16 mouse cellular contexts compared by ENCODE assay signal in the genomic region with DNA sequence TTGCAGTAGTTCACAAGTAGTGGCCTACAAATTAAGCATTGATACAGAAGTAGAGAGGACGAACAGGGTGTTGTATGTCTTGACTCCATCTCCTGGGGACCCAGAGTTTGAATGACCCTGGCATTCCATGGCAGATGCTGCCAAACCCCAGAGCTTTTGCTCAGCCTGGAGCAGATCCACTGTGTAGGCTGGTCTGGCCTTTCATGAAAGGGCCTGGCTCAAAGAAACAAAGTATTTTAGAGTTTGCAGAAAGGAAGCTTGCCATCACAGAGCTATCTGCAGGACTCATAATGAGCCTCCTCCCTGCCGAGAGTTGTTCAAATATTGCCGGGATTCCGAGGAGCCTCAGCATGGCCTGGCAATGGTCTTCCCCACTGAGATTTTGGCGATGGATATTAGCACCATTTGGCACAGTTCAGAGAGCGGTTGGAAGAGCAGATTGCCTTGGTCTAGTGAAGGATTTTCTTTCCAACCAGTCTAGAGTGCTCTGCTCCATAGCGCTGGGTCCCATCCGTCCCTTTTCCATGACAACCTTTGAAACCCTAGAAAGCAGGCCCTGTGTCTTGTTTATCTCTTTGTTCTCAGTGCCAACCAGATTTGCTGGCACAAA.
DNase-seq lines count a peak whose midpoint lies in the region; ATAC-seq and TF ChIP-seq lines count a peak whose summit lies in the region.
"Had no signal": no experiment of that assay in that cellular context is flagged by ENCODE, and none has a peak within 500 bp of the region (broad histone marks: within the 10 kb centered on the region; RNA-seq: fewer than 3 reads in every experiment).

No protein-coding gene starts in this region.

- no peak overlapping the region for H3K4me2 ChIP-seq in heart, embryonic 14.5 days (ENCODE audit: low read length)
- H3K4me2 ChIP-seq in heart, embryonic 11.5 days = no peak overlapping the region
- H3K4me2 ChIP-seq in neural tube, embryonic 14.5 days (ENCODE audit: low read depth, low read length) = no peak overlapping the region
- H3K4me2 ChIP-seq in midbrain, postnatal 0 days (ENCODE audit: low read depth, low read length, poor library complexity, severe bottlenecking) = no peak overlapping the region
- H3K4me2 ChIP-seq: liver, embryonic 13.5 days had no signal

- no peak overlapping the region for H3K4me3 ChIP-seq in heart, embryonic 14.5 days (ENCODE audit: control insufficient read depth in 1 of 2, insufficient read depth in 1 of 2, low read depth in 1 of 2, low read length in 2 of 2)
- no peak overlapping the region for H3K4me3 ChIP-seq in heart, embryonic 11.5 days (ENCODE audit: low read depth, low read length)
- H3K4me3 ChIP-seq in neural tube, embryonic 14.5 days (ENCODE audit: low read depth, low read length) = no peak overlapping the region
- no peak overlapping the region for H3K4me3 ChIP-seq in midbrain, postnatal 0 days (ENCODE audit: low read depth, low read length)
- H3K4me3 ChIP-seq: liver, embryonic 13.5 days had no signal

- H3K4me1 ChIP-seq in heart, embryonic 14.5 days (ENCODE audit: control insufficient read depth in 2 of 2, insufficient read depth in 2 of 2, low read length in 2 of 2) = peaks cover 0 to 5% of the 10 kb centered on the region in 2 experiments; a peak in 2 of 4 replicates
- no peaks in the 10 kb centered on the region for H3K4me1 ChIP-seq in heart, embryonic 11.5 days (ENCODE audit: control insufficient read depth, insufficient read depth, low read length)
- H3K4me1 ChIP-seq in neural tube, embryonic 14.5 days (ENCODE audit: control insufficient read depth, insufficient read depth, low read length) = no peaks in the 10 kb centered on the region
- no peaks in the 10 kb centered on the region; the same call in 1 of the 2 replicates for H3K4me1 ChIP-seq in midbrain, postnatal 0 days (ENCODE audit: insufficient read depth, low read length)
- H3K4me1 ChIP-seq: liver, embryonic 13.5 days had no signal

- ATAC-seq in heart, embryonic 14.5 days (ENCODE audit: insufficient number of reproducible peaks, insufficient read depth, low FRiP score, low read depth) = 0 out of 2 replicates have a peak, but pooled peaks have one; percentile 26
- no peak for ATAC-seq in heart, embryonic 11.5 days (replicated peaks; ENCODE audit: insufficient number of reproducible peaks, low FRiP score, low TSS enrichment)
- ATAC-seq in neural tube, embryonic 14.5 days (ENCODE audit: low read depth) = peak; percentile 53; the same call in 1 of the 2 replicates
- ATAC-seq in midbrain, postnatal 0 days (ENCODE audit: low FRiP score) = peak; percentile 77; the same call in 1 of the 2 replicates
- ATAC-seq: intestine, postnatal 0 days had no signal

- H3K9me3 ChIP-seq in heart, embryonic 14.5 days (ENCODE audit: control insufficient read depth, low read length) = no peaks in the 10 kb centered on the region
- no peaks in the 10 kb centered on the region for H3K9me3 ChIP-seq in heart, embryonic 11.5 days (replicated peaks; ENCODE audit: control insufficient read depth, low read length)
- H3K9me3 ChIP-seq in neural tube, embryonic 14.5 days (ENCODE audit: control insufficient read depth, low read length) = no peaks in the 10 kb centered on the region
- no peaks in the 10 kb centered on the region for H3K9me3 ChIP-seq in midbrain, postnatal 0 days (ENCODE audit: low read length)
- H3K9me3 ChIP-seq: liver, embryonic 13.5 days had no signal

- no peaks in the 10 kb centered on the region for H3K36me3 ChIP-seq in heart, embryonic 14.5 days (ENCODE audit: control insufficient read depth, insufficient read depth, low read length)
- H3K36me3 ChIP-seq in heart, embryonic 11.5 days (ENCODE audit: control insufficient read depth, insufficient read depth, low read length) = no peaks in the 10 kb centered on the region
- no peaks in the 10 kb centered on the region for H3K36me3 ChIP-seq in neural tube, embryonic 14.5 days (ENCODE audit: control insufficient read depth, insufficient read depth, low read length)
- H3K36me3 ChIP-seq in midbrain, postnatal 0 days (ENCODE audit: insufficient read depth, low read length) = no peaks in the 10 kb centered on the region
- H3K36me3 ChIP-seq: G1E; liver, embryonic 13.5 days had no signal

- no peak for DNase-seq in neural tube, embryonic 10.5 days (ENCODE audit: extremely low spot score, low spot score)
- DNase-seq in cerebellum, adult 9-11 months = peak; percentile 81
- DNase-seq in midbrain, postnatal 0 days (ENCODE audit: low spot score) = peak; percentile 86
- DNase-seq in adrenal gland, postnatal 10 days = no peak
- DNase-seq in kidney, adult 8-10 months = no peak
- DNase-seq: gastrocnemius, postnatal 14 days; kidney, postnatal 4 days; liver, embryonic 13.5 days; lung, postnatal 10 days; right cerebral cortex, postnatal 4 days; thymus, postnatal 25 days had no signal

- WGBS in heart, embryonic 14.5 days = 60% methylated on average over 8 of the region's 8 CpGs
- WGBS in heart, embryonic 11.5 days (ENCODE audit: insufficient replicate concordance) = 61% methylated on average over 8 of the region's 8 CpGs
- WGBS in neural tube, embryonic 14.5 days = 63% methylated on average over 8 of the region's 8 CpGs
- WGBS in midbrain, postnatal 0 days = 51% methylated on average over 8 of the region's 8 CpGs

- no peak for TF ChIP-seq CTCF in midbrain, postnatal 0 days (IDR thresholded peaks at IDR 0.05)

- no peaks in the 10 kb centered on the region for H3K27me3 ChIP-seq in heart, embryonic 14.5 days (ENCODE audit: control insufficient read depth, insufficient read depth, low read length)
- H3K27me3 ChIP-seq in heart, embryonic 11.5 days (ENCODE audit: control insufficient read depth, insufficient read depth, low read length) = peaks cover 3% of the 10 kb centered on the region; the same call in 1 of the 2 replicates
- no peaks in the 10 kb centered on the region for H3K27me3 ChIP-seq in neural tube, embryonic 14.5 days (ENCODE audit: control insufficient read depth, insufficient read depth, low read length)
- H3K27me3 ChIP-seq in midbrain, postnatal 0 days (ENCODE audit: insufficient read depth, low read length) = no peaks in the 10 kb centered on the region
- H3K27me3 ChIP-seq: liver, embryonic 13.5 days had no signal

- H3K9ac ChIP-seq in heart, embryonic 14.5 days (ENCODE audit: low read length) = no peak overlapping the region
- H3K9ac ChIP-seq in heart, embryonic 11.5 days (ENCODE audit: low read depth, low read length) = no peak overlapping the region
- no peak overlapping the region for H3K9ac ChIP-seq in neural tube, embryonic 14.5 days (replicated peaks; ENCODE audit: low read depth, low read length)
- no peak overlapping the region for H3K9ac ChIP-seq in midbrain, postnatal 0 days (replicated peaks; ENCODE audit: low read length, poor library complexity, severe bottlenecking)
- H3K9ac ChIP-seq: liver, embryonic 13.5 days had no signal

- no peak overlapping the region; a peak in 1 of 4 replicates for H3K27ac ChIP-seq in heart, embryonic 14.5 days (replicated peaks in 1 of 2; ENCODE audit: control insufficient read depth in 1 of 2, insufficient read depth in 1 of 2, low read depth in 2 of 2, low read length in 2 of 2)
- H3K27ac ChIP-seq in heart, embryonic 11.5 days (ENCODE audit: low read depth, low read length) = no peak overlapping the region
- no peak overlapping the region for H3K27ac ChIP-seq in neural tube, embryonic 14.5 days (ENCODE audit: low read depth, low read length)
- H3K27ac ChIP-seq in midbrain, postnatal 0 days (ENCODE audit: low read depth, low read length) = no peak overlapping the region
- H3K27ac ChIP-seq: liver, embryonic 13.5 days had no signal

Comparison
In these comparisons a context has a peak if more than half of its experiments do, and no peak if none do; other contexts are left out.
1. DNase-seq: peak in cerebellum, adult 9-11 months (single experiment) and midbrain, postnatal 0 days (single experiment); none in neural tube, embryonic 10.5 days (single experiment), adrenal gland, postnatal 10 days (single experiment) and kidney, adult 8-10 months (0 of 2).